Mouse (Mus musculus): Measurements from ENCODE around the gene Fam3c. TPM values are rescaled to one million over a fixed set of nuclear protein-coding genes. Genes with fewer than 3 reads are reported as not detected.

Fam3c gene
- polyA plus RNA-seq, 1 experiment from 2014 or later: 81.1 TPM

GRCm38 (mm10) chr6:22347132-22347902 lies 8.7 kb downstream of the Fam3c start:
- WGBS: 83% methylated on average over 8 of the region's 8 CpGs
- ATAC-seq (ENCODE audit: low FRiP score): no peak

GRCm38 (mm10) chr6:22344443-22344842 lies 11.6 kb downstream of the Fam3c start:
- Histone ChIP-seq H3K4me2 (replicated peaks) (no peak overlapping the region), H3K27me3 (ENCODE audit: control insufficient read depth, insufficient read depth, low read length) (no peaks in the 10 kb centered on the region), H3K9me3 (ENCODE audit: control insufficient read depth, low read length) (no peaks in the 10 kb centered on the region), H3K4me1 (replicated peaks; ENCODE audit: control insufficient read depth, insufficient read depth, low read length) (no peaks in the 10 kb centered on the region), H3K9ac (no peak overlapping the region), H3K4me3 (replicated peaks; ENCODE audit: low read length) (no peak overlapping the region), H3K27ac (no peak overlapping the region), H3K36me3 (replicated peaks; ENCODE audit: control insufficient read depth, insufficient read depth) (no peaks in the 10 kb centered on the region)
- DNase-seq (ENCODE audit: low spot score) (no peak), ATAC-seq (ENCODE audit: low FRiP score) (no peak)
- WGBS: 61% methylated on average over 6 of the region's 6 CpGs

More at GRCm38 (mm10) chr6:22347132-22347902, 8.7 kb downstream of the Fam3c start:
- Histone ChIP-seq H3K9ac (no peak overlapping the region), H3K4me3 (replicated peaks; ENCODE audit: low read length) (no peak overlapping the region), H3K27me3 (ENCODE audit: control insufficient read depth, insufficient read depth, low read length) (no peaks in the 10 kb centered on the region), H3K4me2 (replicated peaks) (no peak overlapping the region), H3K9me3 (ENCODE audit: control insufficient read depth, low read length) (no peaks in the 10 kb centered on the region), H3K4me1 (replicated peaks; ENCODE audit: control insufficient read depth, insufficient read depth, low read length) (no peaks in the 10 kb centered on the region), H3K27ac (no peak overlapping the region), H3K36me3 (replicated peaks; ENCODE audit: control insufficient read depth, insufficient read depth) (no peaks in the 10 kb centered on the region)
- no peak for DNase-seq (ENCODE audit: low spot score)

- ATAC-seq (ENCODE audit: low FRiP score): no peak
- no peaks in the 10 kb centered on the region for H3K36me3 ChIP-seq (replicated peaks; ENCODE audit: control insufficient read depth, insufficient read depth)
- no peak overlapping the region for H3K4me3 ChIP-seq (replicated peaks; ENCODE audit: low read length)
- no peaks in the 10 kb centered on the region for H3K9me3 ChIP-seq (ENCODE audit: control insufficient read depth, low read length)
- no peak for DNase-seq (ENCODE audit: low spot score)
- H3K4me1 ChIP-seq (replicated peaks; ENCODE audit: control insufficient read depth, insufficient read depth, low read length): no peaks in the 10 kb centered on the region
- H3K9ac ChIP-seq: no peak overlapping the region
- H3K4me2 ChIP-seq (replicated peaks): no peak overlapping the region
- WGBS: 95% methylated on average over 6 of the region's 6 CpGs
- H3K27ac ChIP-seq: no peak overlapping the region
- H3K27me3 ChIP-seq (ENCODE audit: control insufficient read depth, insufficient read depth, low read length): no peaks in the 10 kb centered on the region
Measured at GRCm38 (mm10) chr6:22343706-22344105, 12.3 kb downstream of the Fam3c start.

- no peaks in the 10 kb centered on the region for H3K9me3 ChIP-seq (ENCODE audit: control insufficient read depth, low read length)
- whole genome bisulfite sequencing: 91% methylated on average over 3 of the region's 3 CpGs
- H3K4me3 ChIP-seq (replicated peaks; ENCODE audit: low read length): no peak overlapping the region
- H3K4me1 ChIP-seq (replicated peaks; ENCODE audit: control insufficient read depth, insufficient read depth, low read length): no peaks in the 10 kb centered on the region
- DNase-seq (ENCODE audit: low spot score) (no peak), ATAC-seq (ENCODE audit: low FRiP score) (no peak)
- H3K36me3 ChIP-seq (replicated peaks; ENCODE audit: control insufficient read depth, insufficient read depth): no peaks in the 10 kb centered on the region
- H3K4me2 ChIP-seq (replicated peaks): no peak overlapping the region
- H3K9ac ChIP-seq: no peak overlapping the region
- no peaks in the 10 kb centered on the region for H3K27me3 ChIP-seq (ENCODE audit: control insufficient read depth, insufficient read depth, low read length)
- no peak overlapping the region for H3K27ac ChIP-seq
Measured at GRCm38 (mm10) chr6:22343292-22343691, 12.8 kb downstream of the Fam3c start.

- Histone ChIP-seq H3K9me3 (ENCODE audit: control insufficient read depth, low read length) (no peaks in the 10 kb centered on the region), H3K36me3 (replicated peaks; ENCODE audit: control insufficient read depth, insufficient read depth) (no peaks in the 10 kb centered on the region)
Measured at GRCm38 (mm10) chr6:22340779-22341178, 15.3 kb downstream of the Fam3c start.

GRCm38 (mm10) chr6:22339763-22340542 lies 16.1 kb downstream of the Fam3c start:
- ATAC-seq (ENCODE audit: low FRiP score) (no peak), DNase-seq (ENCODE audit: low spot score) (no peak)
- Histone ChIP-seq H3K36me3 (replicated peaks; ENCODE audit: control insufficient read depth, insufficient read depth) (no peaks in the 10 kb centered on the region), H3K4me2 (replicated peaks) (no peak overlapping the region), H3K27me3 (ENCODE audit: control insufficient read depth, insufficient read depth, low read length) (no peaks in the 10 kb centered on the region), H3K27ac (no peak overlapping the region), H3K9me3 (ENCODE audit: control insufficient read depth, low read length) (no peaks in the 10 kb centered on the region), H3K4me3 (replicated peaks; ENCODE audit: low read length) (no peak overlapping the region), H3K9ac (no peak overlapping the region), H3K4me1 (replicated peaks; ENCODE audit: control insufficient read depth, insufficient read depth, low read length) (no peaks in the 10 kb centered on the region)
- 96% methylated on average over 15 of the region's 15 CpGs for WGBS

More at GRCm38 (mm10) chr6:22340779-22341178, 15.3 kb downstream of the Fam3c start:
- Histone ChIP-seq H3K27ac (no peak overlapping the region), H3K4me3 (replicated peaks; ENCODE audit: low read length) (no peak overlapping the region), H3K4me2 (replicated peaks) (no peak overlapping the region), H3K27me3 (ENCODE audit: control insufficient read depth, insufficient read depth, low read length) (no peaks in the 10 kb centered on the region), H3K9ac (no peak overlapping the region), H3K4me1 (replicated peaks; ENCODE audit: control insufficient read depth, insufficient read depth, low read length) (no peaks in the 10 kb centered on the region)
- 96% methylated on average over 14 of the region's 14 CpGs for WGBS
- no peak for ATAC-seq (ENCODE audit: low FRiP score)
- DNase-seq (ENCODE audit: low spot score): no peak

GRCm38 (mm10) chr6:22332548-22332947 lies 23.5 kb downstream of the Fam3c start:
- 0 out of 2 replicates have a peak, but pooled peaks cover 6% of the 10 kb centered on the region for H3K36me3 ChIP-seq (replicated peaks; ENCODE audit: control insufficient read depth, insufficient read depth)
- no peak overlapping the region for H3K4me3 ChIP-seq (replicated peaks; ENCODE audit: low read length)
- no peak for DNase-seq (ENCODE audit: low spot score)
- WGBS: 94% methylated on average over 2 of the region's 2 CpGs
- no peak overlapping the region for H3K4me2 ChIP-seq (replicated peaks)
- no peak overlapping the region for H3K9ac ChIP-seq
- H3K4me1 ChIP-seq (replicated peaks; ENCODE audit: control insufficient read depth, insufficient read depth, low read length): no peaks in the 10 kb centered on the region
- H3K9me3 ChIP-seq (ENCODE audit: control insufficient read depth, low read length): no peaks in the 10 kb centered on the region
- no peaks in the 10 kb centered on the region for H3K27me3 ChIP-seq (ENCODE audit: control insufficient read depth, insufficient read depth, low read length)
- ATAC-seq (ENCODE audit: low FRiP score): no peak
- H3K27ac ChIP-seq: no peak overlapping the region

- no peak overlapping the region for H3K4me2 ChIP-seq (replicated peaks)
- DNase-seq (ENCODE audit: low spot score): no peak
- no peaks in the 10 kb centered on the region for H3K4me1 ChIP-seq (replicated peaks; ENCODE audit: control insufficient read depth, insufficient read depth, low read length)
- H3K9ac ChIP-seq: no peak overlapping the region
- no peaks in the 10 kb centered on the region for H3K27me3 ChIP-seq (ENCODE audit: control insufficient read depth, insufficient read depth, low read length)
- 91% methylated on average over 13 of the region's 13 CpGs for WGBS
- no peaks in the 10 kb centered on the region for H3K9me3 ChIP-seq (ENCODE audit: control insufficient read depth, low read length)
- no peak overlapping the region for H3K27ac ChIP-seq
- no peak overlapping the region for H3K4me3 ChIP-seq (replicated peaks; ENCODE audit: low read length)
- ATAC-seq (ENCODE audit: low FRiP score): no peak
- 0 out of 2 replicates have a peak, but pooled peaks cover 6% of the 10 kb centered on the region for H3K36me3 ChIP-seq (replicated peaks; ENCODE audit: control insufficient read depth, insufficient read depth)
Measured at GRCm38 (mm10) chr6:22330169-22330960, 25.7 kb downstream of the Fam3c start.

- H3K9ac ChIP-seq: no peak overlapping the region
- ATAC-seq (ENCODE audit: low FRiP score) (no peak), DNase-seq (ENCODE audit: low spot score) (no peak)
- H3K27me3 ChIP-seq (ENCODE audit: control insufficient read depth, insufficient read depth, low read length): no peaks in the 10 kb centered on the region
- no peak overlapping the region for H3K4me3 ChIP-seq (replicated peaks; ENCODE audit: low read length)
- no peak overlapping the region for H3K27ac ChIP-seq
- WGBS: 71% methylated on average over 8 of the region's 8 CpGs
- H3K4me1 ChIP-seq (replicated peaks; ENCODE audit: control insufficient read depth, insufficient read depth, low read length): no peaks in the 10 kb centered on the region
- 0 out of 2 replicates have a peak, but pooled peaks cover 6% of the 10 kb centered on the region for H3K36me3 ChIP-seq (replicated peaks; ENCODE audit: control insufficient read depth, insufficient read depth)
- no peak overlapping the region for H3K4me2 ChIP-seq (replicated peaks)
- no peaks in the 10 kb centered on the region for H3K9me3 ChIP-seq (ENCODE audit: control insufficient read depth, low read length)
Measured at GRCm38 (mm10) chr6:22327931-22328330, 28.1 kb downstream of the Fam3c start.

Data from hindbrain, embryonic 14.5 days (tissue).